Mouse (Mus musculus): Measurements from ENCODE around the gene Dis3l2. TPM values are rescaled to one million over a fixed set of nuclear protein-coding genes. Genes with fewer than 3 reads are reported as not detected.

Dis3l2 gene
- total and polyA plus RNA-seq, 3 experiments = 12.4 to 17.4 (median 16.5) TPM

DNA sequence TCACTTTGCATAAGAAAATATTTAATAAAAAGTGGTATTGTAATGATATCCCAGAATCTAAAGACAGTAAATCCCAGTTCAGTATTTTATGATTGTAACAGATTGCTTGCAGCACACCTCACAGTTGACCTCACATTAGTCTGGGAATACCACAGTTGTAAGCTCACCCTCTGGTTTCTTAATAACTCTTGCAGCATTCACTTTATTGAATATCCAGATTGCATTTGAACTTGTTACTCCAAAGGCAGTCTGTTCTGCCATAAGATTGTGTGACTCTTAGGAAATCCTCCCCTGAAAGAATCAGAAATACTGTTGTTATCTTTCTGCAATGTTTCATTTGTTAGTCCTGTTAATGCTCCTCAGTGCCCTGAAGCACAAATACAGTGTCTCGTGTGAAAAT, 230.0 kb downstream of the Dis3l2 start:
- dilution Hi-C loops (cut with MboI; ENCODE audit: extremely low pct_ligation_motif_present, extremely low pct_unique_long_range_greater_than_20kb, low sequenced_read_pairs) = no loop called here
- in situ Hi-C loops (cut with MboI; ENCODE audit: low pct_ligation_motif_present, low pct_unique_long_range_greater_than_20kb, low sequenced_read_pairs) = no loop called here

DNA sequence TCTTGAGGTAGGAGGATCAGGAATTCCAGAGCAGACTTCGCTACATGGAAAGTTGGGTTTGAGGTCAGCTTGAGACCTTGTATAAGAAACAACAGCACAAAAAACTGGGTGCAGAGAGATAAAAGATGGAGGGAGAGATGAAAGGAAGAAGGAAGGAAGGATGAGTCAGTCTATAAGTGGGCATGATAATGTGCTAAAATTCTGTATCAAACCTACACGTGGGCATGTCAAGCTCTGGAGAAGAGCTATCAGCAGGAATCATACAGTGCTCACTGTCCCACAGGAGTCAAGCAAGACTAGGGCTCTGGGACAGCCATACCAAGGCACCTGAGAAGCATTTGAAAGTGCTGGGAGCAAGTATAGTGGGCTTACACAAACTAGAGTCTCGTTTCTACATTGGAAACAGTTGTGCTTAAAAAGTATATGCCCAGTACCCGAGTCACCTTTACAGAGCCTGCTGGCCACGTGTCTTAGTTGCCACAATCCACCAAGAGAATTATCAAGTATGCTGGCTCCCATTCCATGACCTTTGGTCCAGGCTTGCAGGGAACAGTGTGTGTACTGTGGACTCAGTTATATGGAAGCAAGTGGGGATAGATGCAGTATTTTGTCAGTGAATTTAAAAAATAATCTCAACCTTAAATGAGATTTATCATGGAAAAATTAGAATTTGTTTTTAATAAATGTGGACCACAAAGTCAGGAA, 248.0 kb downstream of the Dis3l2 start:
- in situ Hi-C loops (cut with MboI; ENCODE audit: low pct_ligation_motif_present, low pct_unique_long_range_greater_than_20kb, low sequenced_read_pairs) (no loop called here), dilution Hi-C loops (cut with MboI; ENCODE audit: extremely low pct_ligation_motif_present, extremely low pct_unique_long_range_greater_than_20kb, low sequenced_read_pairs) (no loop called here)
- Histone ChIP-seq H3K4me3 (replicated peaks in 1 of 3; ENCODE audit: low read depth in 2 of 3, low read length in 2 of 3, poor library complexity in 1 of 3) (no peak overlapping the region), H3K27me3 (replicated peaks) (no peaks in the 10 kb centered on the region), H3K9ac (ENCODE audit: insufficient read depth, low read depth) (no peak overlapping the region), H3K27ac (ENCODE audit: insufficient read depth, low read depth) (no peak overlapping the region), H3K9me3 (replicated peaks; ENCODE audit: low read length) (no peaks in the 10 kb centered on the region), H3K36me3 (replicated peaks in 1 of 2; ENCODE audit: control insufficient read depth in 1 of 2, insufficient read depth in 1 of 2, low read length in 1 of 2) (peaks cover 0 to 3% of the 10 kb centered on the region in 2 experiments), H3K4me1 (ENCODE audit: control insufficient read depth in 1 of 2, insufficient read depth in 2 of 2) (no peaks in the 10 kb centered on the region), H3K4me2 (ENCODE audit: insufficient read depth, low read depth, poor library complexity, severe bottlenecking) (no peak overlapping the region), H3K79me2 (replicated peaks; ENCODE audit: control insufficient read depth, extremely low read depth, insufficient read depth, poor library complexity, severe bottlenecking) (no peaks in the 10 kb centered on the region)
- no peak for DNase-seq (ENCODE audit: extremely low read depth)
- no peak for TF ChIP-seq ZNF384 (IDR thresholded peaks at IDR 0.05; ENCODE audit: low read depth, low read length)
- no peak for TF ChIP-seq MAZ (IDR thresholded peaks at IDR 0.05; ENCODE audit: low read depth, low read length)
- no peak for TF ChIP-seq E2F4 (IDR thresholded peaks at IDR 0.05; ENCODE audit: insufficient replicate concordance, low read depth, low read length)
- TF ChIP-seq EP300 (IDR thresholded peaks at IDR 0.05; ENCODE audit: low read length) = no peak
- no peak for TF ChIP-seq MYC (IDR thresholded peaks at IDR 0.05; ENCODE audit: low read depth, low read length)
- no peak for TF ChIP-seq POLR2AphosphoS2 (IDR thresholded peaks at IDR 0.05; ENCODE audit: low read depth, low read length)
- TF ChIP-seq MEF2A (IDR thresholded peaks at IDR 0.05; ENCODE audit: borderline replicate concordance, low read depth, low read length) = no peak
- no peak for TF ChIP-seq PAX5 (IDR thresholded peaks at IDR 0.05; ENCODE audit: low read length)
- TF ChIP-seq TBP (conservative IDR thresholded peaks at IDR 0.05; ENCODE audit: low read depth, low read length) = no peak
- TF ChIP-seq MAX (IDR thresholded peaks at IDR 0.05; ENCODE audit: low read length) = no peak
- TF ChIP-seq JUN (IDR thresholded peaks at IDR 0.05; ENCODE audit: insufficient read depth, low read depth, low read length) = no peak

More for the DNA sequence above, 230.0 kb downstream of the Dis3l2 start:
- DNase-seq (ENCODE audit: extremely low read depth) = no peak
- TF ChIP-seq USF2 (conservative IDR thresholded peaks at IDR 0.05; ENCODE audit: low read depth, low read length) = no peak
- no peak for TF ChIP-seq PAX5 (IDR thresholded peaks at IDR 0.05; ENCODE audit: low read length)
- Histone ChIP-seq H3K9me3 (replicated peaks; ENCODE audit: low read length) (no peaks in the 10 kb centered on the region), H3K4me2 (ENCODE audit: insufficient read depth, low read depth, poor library complexity, severe bottlenecking) (no peak overlapping the region), H3K9ac (ENCODE audit: insufficient read depth, low read depth) (no peak overlapping the region), H3K36me3 (replicated peaks in 1 of 2; ENCODE audit: control insufficient read depth in 1 of 2, insufficient read depth in 1 of 2, low read length in 1 of 2) (peaks cover 0 to 11% of the 10 kb centered on the region in 2 experiments), H3K4me3 (replicated peaks in 1 of 3; ENCODE audit: low read depth in 2 of 3, low read length in 2 of 3, poor library complexity in 1 of 3) (no peak overlapping the region), H3K27me3 (replicated peaks) (no peaks in the 10 kb centered on the region), H3K79me2 (replicated peaks; ENCODE audit: control insufficient read depth, extremely low read depth, insufficient read depth, poor library complexity, severe bottlenecking) (no peaks in the 10 kb centered on the region), H3K4me1 (ENCODE audit: control insufficient read depth in 1 of 2, insufficient read depth in 2 of 2) (no peaks in the 10 kb centered on the region), H3K27ac (ENCODE audit: insufficient read depth, low read depth) (no peak overlapping the region)

DNA sequence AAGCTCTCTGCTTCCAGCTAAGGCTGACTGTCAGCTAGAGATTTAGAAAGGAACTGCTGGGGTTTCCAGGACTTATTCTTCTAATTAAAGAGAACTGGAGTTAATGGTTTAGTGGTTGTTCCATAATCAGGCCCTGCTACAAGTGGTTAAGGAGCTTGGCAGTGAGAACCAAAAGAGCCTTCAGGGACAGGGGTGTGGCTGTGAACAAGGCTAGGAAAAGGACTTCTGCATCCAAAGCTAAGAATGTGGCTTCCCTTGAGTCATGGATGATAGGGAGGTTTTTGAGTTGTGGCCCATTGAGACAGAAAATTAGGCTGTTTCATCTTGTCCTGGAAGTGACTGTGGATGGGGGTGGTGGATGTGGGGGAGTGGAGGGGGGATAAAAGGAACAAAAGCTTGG, 252.2 kb downstream of the Dis3l2 start:
- TF ChIP-seq KAT2A (IDR thresholded peaks at IDR 0.05; ENCODE audit: insufficient replicate concordance, low read length) (no peak), MYC (IDR thresholded peaks at IDR 0.05; ENCODE audit: low read depth, low read length) (no peak), ZKSCAN1 (IDR thresholded peaks at IDR 0.05; ENCODE audit: borderline replicate concordance, low read depth, low read length) (no peak), RCOR1 (conservative IDR thresholded peaks at IDR 0.05; ENCODE audit: low read depth, low read length) (no peak), JUN (IDR thresholded peaks at IDR 0.05; ENCODE audit: insufficient read depth, low read depth, low read length) (no peak), ZNF384 (IDR thresholded peaks at IDR 0.05; ENCODE audit: low read depth, low read length) (no peak), NELFE (IDR thresholded peaks at IDR 0.05; ENCODE audit: low read depth, low read length) (no peak), IRF4 (IDR thresholded peaks at IDR 0.05; ENCODE audit: low read depth, low read length) (no peak), ELF1 (IDR thresholded peaks at IDR 0.05; ENCODE audit: low read depth, low read length) (no peak), JUND (conservative IDR thresholded peaks at IDR 0.05; ENCODE audit: low read depth, low read length) (no peak), MAZ (IDR thresholded peaks at IDR 0.05; ENCODE audit: low read depth, low read length) (no peak)
- DNase-seq (ENCODE audit: extremely low read depth) = no peak
- Histone ChIP-seq H3K9me3 (replicated peaks; ENCODE audit: low read length) (no peaks in the 10 kb centered on the region), H3K27me3 (replicated peaks) (no peaks in the 10 kb centered on the region), H3K79me2 (replicated peaks; ENCODE audit: control insufficient read depth, extremely low read depth, insufficient read depth, poor library complexity, severe bottlenecking) (no peaks in the 10 kb centered on the region), H3K36me3 (replicated peaks in 1 of 2; ENCODE audit: control insufficient read depth in 1 of 2, insufficient read depth in 1 of 2, low read length in 1 of 2) (peaks cover 0 to 10% of the 10 kb centered on the region in 2 experiments), H3K27ac (ENCODE audit: insufficient read depth, low read depth) (no peak overlapping the region), H3K9ac (ENCODE audit: insufficient read depth, low read depth) (no peak overlapping the region), H3K4me3 (replicated peaks in 1 of 3; ENCODE audit: low read depth in 2 of 3, low read length in 2 of 3, poor library complexity in 1 of 3) (no peak overlapping the region), H3K4me1 (ENCODE audit: control insufficient read depth in 1 of 2, insufficient read depth in 2 of 2) (no peaks in the 10 kb centered on the region), H3K4me2 (ENCODE audit: insufficient read depth, low read depth, poor library complexity, severe bottlenecking) (no peak overlapping the region)
- dilution Hi-C loops (cut with MboI; ENCODE audit: extremely low pct_ligation_motif_present, extremely low pct_unique_long_range_greater_than_20kb, low sequenced_read_pairs) (no loop called here), in situ Hi-C loops (cut with MboI; ENCODE audit: low pct_ligation_motif_present, low pct_unique_long_range_greater_than_20kb, low sequenced_read_pairs) (no loop called here)

All from CH12.LX (cell line).